Mouse (Mus musculus): Measurements from ENCODE around the gene Zfp410. TPM values are rescaled to one million over a fixed set of nuclear protein-coding genes. Genes with fewer than 3 reads are reported as not detected.

Gene Zfp410
- 10 to 100 TPM; 35.4 to 35.8 TPM for total RNA-seq (2021)
- long read RNA-seq, experiment 1, transcript Zfp410-201 (12 exons, 2,597 nt): major isoform, 19 of 43 reads
- long read RNA-seq, experiment 1, partial matches to known transcripts: 2 of 43 reads
- long read RNA-seq, experiment 1, other reads (novel, unspliced or antisense): 20 of 43 reads
- long read RNA-seq, experiment 2, transcript Zfp410-201 (12 exons, 2,597 nt): major isoform, 25 of 45 reads
- long read RNA-seq, experiment 2, partial matches to known transcripts: 2 of 45 reads
- long read RNA-seq, experiment 2, other reads (novel, unspliced or antisense): 16 of 45 reads

DNA sequence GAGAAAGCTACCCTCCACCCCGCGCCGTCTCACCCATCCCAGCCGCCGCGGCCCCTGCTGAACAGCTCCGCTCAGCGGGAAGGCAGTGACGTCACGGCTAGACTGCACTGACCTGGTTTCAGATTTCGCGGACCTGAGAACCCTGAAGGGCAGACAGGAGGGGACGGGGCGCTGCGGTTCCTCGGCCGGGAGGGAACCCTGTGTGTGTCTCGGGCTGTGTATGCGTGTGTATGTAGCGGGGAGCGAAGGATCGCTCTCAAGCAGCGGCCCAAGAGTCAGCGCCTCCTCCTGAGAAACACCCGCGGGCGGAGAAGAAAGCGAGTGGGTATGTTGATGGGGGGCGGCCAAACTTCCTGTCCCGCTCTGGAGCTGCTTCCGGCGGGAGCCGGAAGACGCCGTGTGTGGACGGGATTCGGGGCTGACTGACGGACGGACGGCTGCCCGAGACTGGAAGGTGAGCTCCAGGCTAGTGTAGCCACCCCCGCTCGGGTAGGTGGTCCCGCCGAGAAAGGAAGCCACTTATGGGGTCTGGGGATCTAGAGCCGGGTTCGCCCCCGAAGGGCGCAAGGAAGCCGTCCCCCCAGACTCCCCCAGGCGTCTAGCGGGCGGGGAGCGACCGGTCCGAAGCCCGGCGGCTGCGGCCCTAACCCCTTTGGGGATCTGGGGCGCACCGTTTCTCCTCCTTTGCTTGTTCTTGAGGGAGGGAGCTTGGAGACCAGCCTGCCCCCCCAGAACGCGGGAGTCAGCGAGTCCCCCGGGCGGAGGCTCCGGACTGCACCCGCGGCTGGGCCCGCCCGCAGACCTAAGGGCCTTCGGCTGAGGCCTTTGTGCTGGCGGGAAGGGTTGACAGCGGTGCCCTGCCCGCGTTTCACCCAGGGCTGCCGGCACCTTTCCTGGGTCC lies at the start of gene Zfp410:
Gene Zfp410, plus strand, starts transcription at position 132 of the 901 bp plus-strand sequence.
- peak; percentile 67 to 82 for DNase-seq (ENCODE audit: low spot score in 2 of 2)
- intact Hi-C loops (cut with DNase I): no loop called here

DNA sequence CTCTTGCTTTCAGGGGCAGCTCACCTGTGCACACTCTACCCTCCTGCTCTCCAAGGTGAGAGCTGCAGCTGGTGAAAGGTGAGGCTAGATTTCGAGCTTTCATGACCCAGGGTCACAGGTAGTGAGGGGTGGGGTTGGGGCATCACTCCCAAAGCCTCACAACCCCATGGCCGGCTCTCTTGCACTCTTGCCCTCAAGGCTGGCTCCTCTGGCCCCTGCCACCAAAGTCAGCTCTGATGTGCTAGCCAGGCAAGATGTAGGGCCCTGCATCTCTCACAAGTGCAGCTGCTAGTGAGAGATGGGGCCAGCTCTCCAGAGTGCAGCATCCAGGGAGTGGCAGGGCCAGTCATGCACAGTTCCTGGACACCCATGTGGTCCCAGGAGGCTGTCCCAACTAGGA lies 49.4 kb upstream of the Zfp410 start:
- intact Hi-C loops (cut with DNase I): no loop called here
- no peak for DNase-seq (ENCODE audit: low spot score in 2 of 2)

DNA sequence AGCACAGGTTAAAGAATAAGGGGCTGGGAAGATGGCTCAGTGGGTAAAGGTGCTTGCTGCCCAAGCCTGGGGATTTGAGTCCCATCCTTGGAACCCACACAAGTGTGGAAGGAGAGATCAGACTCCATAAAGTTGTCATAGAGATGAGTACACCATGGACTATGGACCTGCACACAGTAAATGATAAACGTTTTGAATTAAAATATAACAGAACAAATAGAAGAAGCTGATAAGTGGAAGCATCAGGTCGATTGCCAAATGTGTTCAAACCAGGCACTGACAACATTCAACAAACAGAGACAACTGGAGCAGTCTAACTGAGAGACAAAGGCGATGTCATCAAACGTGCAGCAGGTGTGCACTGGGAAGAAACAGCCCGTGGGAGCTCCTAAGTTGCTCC lies 43.3 kb upstream of the Zfp410 start:
- intact Hi-C loops (cut with DNase I): no loop called here
- no peak for DNase-seq (ENCODE audit: low spot score in 2 of 2)

DNA sequence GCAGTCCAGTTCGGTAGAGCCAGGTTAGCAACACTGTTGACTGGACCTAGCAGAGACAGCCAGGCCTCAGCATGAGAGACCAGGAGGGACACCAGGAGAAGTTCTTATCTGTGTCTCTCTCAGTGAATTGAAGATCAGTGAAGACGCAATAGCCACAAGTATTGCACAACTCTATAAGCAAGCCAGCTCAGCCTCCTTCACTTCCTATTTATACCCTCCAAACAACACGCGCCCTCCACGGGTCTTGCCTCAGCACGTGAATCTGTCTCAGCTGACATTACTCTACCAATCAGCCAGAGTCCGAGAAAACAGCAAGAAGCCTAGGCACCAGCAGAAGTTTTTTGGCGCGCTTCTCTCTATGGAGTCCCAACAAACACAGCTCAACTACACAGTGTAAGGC lies 41.4 kb upstream of the Zfp410 start:
- intact Hi-C loops (cut with DNase I): no loop called here
- DNase-seq (ENCODE audit: low spot score in 2 of 2): no peak

DNA sequence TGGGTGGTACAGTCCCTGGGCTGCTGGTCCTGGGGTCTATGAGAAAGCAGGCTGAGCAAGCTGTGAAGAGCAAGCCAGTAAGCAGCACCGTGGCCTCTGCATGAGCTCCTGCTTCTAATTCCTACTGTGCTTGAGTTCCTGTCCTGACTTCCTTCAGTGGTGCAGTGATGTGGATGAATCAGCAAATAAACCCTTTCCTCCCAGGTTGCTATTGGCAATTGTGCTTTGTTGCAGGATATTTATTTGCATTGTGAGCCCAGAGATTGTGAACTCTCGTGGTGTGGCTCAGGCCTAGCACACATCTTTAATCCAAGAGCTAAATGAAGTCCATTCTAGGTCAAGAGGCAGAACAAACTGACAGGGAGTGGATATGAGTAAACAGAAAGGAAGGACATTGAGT lies 40.4 kb upstream of the Zfp410 start:
- intact Hi-C loops (cut with DNase I): no loop called here
- no peak for DNase-seq (ENCODE audit: low spot score in 2 of 2)

DNA sequence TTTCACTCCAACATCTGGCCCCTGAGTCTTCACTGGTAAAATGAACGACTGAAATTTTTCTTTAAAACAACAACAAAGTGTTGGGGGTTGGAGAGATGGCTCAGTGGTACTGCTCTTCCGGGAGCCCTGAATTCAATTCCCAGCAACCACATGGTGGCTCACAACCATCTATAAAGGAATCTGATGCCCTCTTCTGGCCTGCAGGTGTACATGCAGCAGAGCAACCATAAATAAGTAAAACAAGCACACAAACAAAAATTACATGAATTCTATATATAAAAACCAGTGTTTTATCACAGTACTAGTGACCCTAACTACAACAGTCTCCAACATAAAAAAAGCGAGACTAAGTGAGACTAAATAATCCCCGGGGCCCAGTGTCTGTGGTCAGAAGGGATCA lies 39.9 kb upstream of the Zfp410 start:
- DNase-seq (ENCODE audit: low spot score in 2 of 2): no peak
- intact Hi-C loops (cut with DNase I): no loop called here

DNA sequence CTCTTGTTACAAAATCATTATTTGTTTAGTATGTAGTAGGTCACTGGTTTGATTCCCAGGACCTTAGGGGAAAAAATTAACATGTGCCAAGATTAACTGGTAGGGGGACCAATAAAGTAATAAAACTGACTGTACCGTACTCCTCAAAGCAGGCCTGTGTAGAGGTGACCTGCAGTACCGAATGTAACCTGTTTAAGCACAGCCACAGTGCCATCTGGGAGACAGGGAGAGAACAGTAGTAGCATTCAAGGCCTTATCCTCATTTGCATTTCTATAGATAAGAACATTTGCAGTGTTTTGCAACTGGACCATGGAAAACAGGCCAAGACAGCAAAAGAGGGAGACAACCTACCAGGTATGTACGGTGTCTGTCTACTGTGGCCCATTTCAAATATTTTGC lies 38.8 kb upstream of the Zfp410 start:
- no peak for DNase-seq (ENCODE audit: low spot score in 2 of 2)
- intact Hi-C loops (cut with DNase I): no loop called here

DNA sequence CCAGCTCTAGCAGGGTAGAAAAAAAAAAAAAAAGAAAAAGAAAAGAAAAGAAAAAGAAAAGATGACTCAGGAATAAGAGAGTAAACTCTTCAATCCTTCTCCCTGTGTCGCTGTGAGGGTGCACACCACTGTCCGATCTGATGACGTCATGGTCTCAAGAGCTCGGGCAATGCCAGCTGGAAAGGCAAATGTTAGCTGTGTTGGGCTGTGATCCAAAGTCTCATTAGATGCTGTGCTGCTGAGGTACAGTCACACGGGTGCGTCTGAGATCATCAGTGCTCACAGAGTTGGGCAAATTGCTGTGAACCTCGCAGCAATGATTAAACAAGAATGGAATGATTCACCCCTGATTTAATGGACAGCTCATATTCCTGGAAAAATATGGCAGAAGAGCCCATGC lies 37.8 kb upstream of the Zfp410 start:
- intact Hi-C loops (cut with DNase I): no loop called here
- DNase-seq (ENCODE audit: low spot score in 2 of 2): peak; percentile 9 to 18

DNA sequence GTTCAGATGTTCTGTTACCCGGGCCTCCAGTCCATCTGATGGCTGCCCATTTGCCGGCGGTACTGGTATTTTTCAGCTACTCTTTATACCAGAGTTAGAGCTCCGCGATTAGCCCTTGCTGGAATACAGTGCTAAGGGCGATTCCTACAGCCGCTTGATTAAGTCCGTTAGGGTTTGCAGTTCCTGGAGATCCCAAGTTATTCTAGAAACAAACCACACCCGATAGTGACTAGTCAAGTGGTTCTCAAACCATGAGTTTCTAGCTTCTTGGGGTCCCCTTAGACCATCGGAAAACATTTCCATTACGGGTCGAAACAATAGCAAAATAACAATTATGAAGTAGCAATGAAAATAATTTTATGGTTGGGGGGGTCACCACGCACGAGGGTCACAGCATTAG lies 32.3 kb upstream of the Zfp410 start:
- DNase-seq (ENCODE audit: low spot score in 2 of 2): no peak
- intact Hi-C loops (cut with DNase I): no loop called here

DNA sequence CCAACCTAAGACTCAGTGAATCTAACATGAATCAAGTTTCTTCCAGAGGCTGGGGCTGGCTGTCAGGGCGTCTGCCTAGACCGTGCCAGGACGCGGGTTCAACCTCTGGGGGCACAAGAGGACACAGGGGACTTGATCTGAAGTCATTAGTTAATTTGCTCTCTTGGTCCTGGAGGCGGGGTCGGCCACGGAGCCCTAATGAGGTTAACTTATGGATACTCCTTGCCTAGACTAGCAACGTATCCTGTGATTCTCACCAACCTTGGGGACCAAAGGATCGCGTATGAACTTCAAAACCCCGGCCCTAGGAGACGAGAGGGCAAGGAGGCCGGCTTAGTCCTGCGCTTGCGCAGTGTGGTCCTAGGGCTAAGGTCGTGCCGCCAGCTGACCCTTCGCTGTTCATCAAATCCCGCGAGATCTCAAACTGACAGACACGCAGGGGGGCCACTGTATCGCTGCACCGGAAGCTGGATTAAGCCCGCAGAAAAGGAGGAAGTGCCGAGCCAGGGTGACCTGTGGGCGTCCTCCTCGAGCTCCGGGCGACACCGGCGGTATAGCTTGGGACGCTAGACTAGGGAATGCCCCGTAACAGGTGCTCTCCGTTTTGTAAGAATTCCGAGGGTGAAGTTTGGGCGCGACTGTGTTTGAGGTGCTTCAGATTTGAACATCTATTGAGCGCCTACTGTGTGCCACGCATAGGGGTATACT lies 31.6 kb upstream of the Zfp410 start, which contains the start of gene Ptgr2:
Gene Ptgr2, plus strand, starts transcription at position 348 of the 708 bp plus-strand sequence.
- peak; percentile 87 to 96 for DNase-seq (ENCODE audit: low spot score in 2 of 2)
- intact Hi-C loops (cut with DNase I): no loop called here

DNA sequence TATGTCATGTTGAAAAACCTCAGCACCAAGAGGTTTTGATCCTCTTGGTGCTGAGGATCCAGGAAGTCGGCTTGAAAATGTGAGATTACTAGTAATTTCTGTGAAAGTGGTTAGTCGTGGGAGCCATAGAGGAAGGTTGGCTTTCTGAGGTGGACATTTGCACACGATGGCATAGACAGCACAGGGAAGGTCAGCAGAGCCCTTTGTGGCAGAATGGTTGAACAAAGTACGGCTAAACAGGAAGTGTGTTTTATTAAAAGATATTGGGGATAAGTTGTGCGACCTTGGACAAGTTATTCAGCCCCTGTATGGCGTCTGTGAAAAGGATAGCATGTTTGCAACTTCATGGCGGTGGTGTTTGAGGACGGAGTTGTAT lies 31.1 kb upstream of the Zfp410 start:
- intact Hi-C loops (cut with DNase I): no loop called here
- DNase-seq (ENCODE audit: low spot score in 2 of 2): no peak

DNA sequence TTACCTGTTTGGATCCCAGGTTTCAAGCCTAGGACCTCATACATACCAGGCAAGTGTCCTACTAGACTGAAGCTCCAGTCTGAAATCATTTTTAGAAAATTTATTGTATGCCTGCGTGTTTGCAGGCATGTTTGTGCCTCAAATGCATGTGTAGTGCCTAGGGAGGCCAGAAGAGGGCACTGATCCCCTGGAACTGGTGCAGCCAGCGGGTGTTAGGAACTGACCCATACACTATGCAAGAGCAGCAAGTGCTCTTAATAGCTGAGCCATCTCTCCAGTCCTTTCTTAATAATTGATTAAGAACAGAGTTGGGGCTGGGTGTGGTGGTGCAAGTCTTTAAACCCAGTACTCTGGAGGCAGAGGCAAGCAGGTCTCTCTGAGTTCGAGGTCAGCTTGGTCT lies 28.2 kb upstream of the Zfp410 start:
- intact Hi-C loops (cut with DNase I): no loop called here
- DNase-seq (ENCODE audit: low spot score in 2 of 2): peak; percentile 20 to 26

DNA sequence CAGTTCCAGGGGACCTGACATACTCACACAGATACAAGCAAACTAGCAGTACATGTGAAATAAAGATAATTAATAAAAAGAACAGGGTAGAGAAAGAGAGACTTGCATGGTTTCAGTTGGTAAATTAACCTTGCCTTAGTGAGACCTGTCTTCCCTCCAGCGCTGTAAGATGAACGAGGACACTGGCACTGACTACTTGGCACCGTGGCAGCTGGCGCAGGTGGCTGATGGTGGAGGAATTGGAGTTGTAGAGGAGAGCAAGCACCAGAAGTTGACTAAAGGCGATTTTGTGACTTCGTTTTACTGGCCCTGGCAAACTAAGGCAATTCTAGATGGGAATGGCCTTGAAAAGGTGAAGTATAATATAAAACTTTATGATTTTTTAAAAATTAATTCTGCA lies 18.8 kb upstream of the Zfp410 start:
- intact Hi-C loops (cut with DNase I): no loop called here

DNA sequence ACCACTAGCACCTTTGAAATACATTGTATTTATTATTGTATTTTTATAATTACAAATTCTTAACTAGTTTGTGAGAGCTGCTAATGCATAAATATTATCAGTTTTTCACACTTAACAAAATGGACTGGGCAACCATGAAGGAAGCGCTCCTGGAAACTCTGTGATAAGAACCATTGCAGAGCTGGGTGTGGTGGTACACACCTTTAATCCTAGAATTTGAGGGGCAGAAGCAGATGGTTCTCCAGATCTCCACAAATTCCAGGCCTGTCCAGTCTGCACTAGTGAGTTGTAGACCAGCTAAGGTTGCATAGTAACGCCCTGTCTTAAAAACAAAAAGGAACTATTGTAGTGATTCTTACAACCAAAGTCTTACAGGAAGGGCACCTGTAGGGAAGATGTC lies 17.4 kb upstream of the Zfp410 start:
- intact Hi-C loops (cut with DNase I): no loop called here
- no peak for DNase-seq (ENCODE audit: low spot score in 2 of 2)

More for the DNA sequence above, 18.8 kb upstream of the Zfp410 start:
- no peak for DNase-seq (ENCODE audit: low spot score in 2 of 2)

DNA sequence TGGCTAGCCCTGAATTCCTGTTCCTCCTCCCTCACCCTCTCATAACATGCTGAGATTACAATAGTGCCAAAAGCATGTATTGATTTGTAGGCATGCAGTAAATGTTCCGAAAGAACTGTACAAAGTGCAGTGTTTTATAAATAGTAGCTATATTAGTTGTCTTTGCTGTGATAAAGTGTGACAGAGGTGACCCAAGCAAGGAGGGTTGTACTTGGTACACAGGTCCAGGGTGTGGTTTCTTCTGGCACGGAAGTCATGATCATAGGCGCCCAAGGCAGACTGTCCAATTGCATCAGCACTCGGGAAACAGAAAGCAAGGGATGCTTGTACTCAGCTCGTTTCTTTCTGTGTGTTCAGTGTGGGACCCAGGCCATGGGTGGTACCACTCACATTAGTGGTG lies 12.6 kb upstream of the Zfp410 start:
- intact Hi-C loops (cut with DNase I): no loop called here
- DNase-seq (ENCODE audit: low spot score in 2 of 2): no peak

DNA sequence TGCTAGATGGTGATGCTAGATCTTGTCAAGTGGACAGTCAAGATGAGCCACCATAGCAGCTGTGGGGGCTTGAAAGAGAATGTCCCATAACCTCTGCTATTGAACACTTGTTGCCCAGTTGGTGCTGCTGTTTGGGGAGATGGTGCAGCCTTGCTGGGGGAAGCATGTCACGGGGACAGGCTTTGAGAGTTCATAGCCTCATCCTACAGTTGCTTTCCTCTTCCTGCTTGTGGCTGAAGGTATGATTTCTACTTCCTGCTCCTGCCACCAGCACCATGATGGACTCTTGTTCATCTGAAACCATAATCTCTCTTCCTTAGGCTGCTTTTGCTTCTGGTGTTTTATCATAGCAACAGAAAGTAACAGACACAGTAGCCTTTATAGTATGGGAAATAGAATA lies 12.1 kb upstream of the Zfp410 start:
- no peak for DNase-seq (ENCODE audit: low spot score in 2 of 2)
- intact Hi-C loops (cut with DNase I): no loop called here

DNA sequence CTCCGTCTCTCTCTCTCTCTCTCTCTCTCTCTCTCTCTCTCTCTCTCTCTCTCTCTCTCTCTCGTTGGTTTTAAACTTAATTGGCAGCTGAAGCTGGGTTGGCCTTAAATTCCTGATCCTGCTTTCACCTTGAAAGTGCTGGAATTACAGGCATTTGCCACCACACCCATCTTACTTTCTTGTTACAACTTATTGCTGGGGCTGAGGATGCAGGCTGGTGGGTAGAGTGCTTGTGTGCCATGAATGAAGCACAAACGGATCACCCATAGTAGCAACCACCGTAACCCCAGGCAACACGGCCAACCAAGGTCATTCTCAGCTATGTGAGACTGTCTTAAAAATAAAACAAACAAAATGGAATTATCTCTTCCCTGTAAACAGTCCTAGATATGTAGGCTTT lies 5.3 kb upstream of the Zfp410 start:
- no peak for DNase-seq (ENCODE audit: low spot score in 2 of 2)
- intact Hi-C loops (cut with DNase I): no loop called here

DNA sequence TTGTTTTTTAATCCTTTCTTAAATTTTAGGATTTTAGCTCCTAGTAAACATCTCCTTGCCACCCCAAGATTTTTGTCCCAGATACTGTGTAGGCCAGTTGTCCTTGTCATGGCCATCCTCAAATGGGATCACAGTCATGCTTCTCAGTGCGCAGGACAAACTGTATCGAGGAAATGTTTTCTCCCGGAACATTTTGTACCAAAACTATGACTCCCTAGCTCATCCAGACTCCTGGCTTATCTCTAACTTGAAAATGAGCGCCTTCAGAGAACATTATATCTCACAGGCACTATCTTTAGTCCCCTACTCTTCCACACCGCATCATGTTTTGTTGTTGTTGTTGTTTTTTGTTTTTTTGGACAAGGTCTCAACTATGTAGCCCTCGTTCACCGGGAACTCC lies 646 bp upstream of the Zfp410 start:
- intact Hi-C loops (cut with DNase I): no loop called here
- no peak for DNase-seq (ENCODE audit: low spot score in 2 of 2)

DNA sequence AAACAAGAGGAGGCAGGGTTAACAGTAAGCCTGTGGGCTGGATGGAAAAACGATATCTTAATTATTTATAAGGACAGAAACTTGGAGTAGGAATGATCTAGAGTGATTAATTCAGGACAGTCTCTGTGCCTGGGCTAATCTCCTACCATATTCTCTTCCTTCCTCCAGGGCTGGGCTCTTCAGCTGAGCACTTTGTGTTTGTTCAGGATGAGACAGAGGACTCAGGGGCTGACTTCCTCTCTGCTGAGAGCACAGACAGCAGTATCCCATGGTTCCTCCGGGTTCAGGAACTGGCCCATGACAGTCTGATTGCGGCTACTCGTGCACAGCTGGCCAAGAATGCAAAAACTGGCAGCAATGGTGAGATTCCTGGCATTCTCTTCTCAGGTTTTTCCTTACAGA lies 10.5 kb downstream of the Zfp410 start:
- intact Hi-C loops (cut with DNase I): no loop called here
- DNase-seq (ENCODE audit: low spot score in 2 of 2): no peak

DNA sequence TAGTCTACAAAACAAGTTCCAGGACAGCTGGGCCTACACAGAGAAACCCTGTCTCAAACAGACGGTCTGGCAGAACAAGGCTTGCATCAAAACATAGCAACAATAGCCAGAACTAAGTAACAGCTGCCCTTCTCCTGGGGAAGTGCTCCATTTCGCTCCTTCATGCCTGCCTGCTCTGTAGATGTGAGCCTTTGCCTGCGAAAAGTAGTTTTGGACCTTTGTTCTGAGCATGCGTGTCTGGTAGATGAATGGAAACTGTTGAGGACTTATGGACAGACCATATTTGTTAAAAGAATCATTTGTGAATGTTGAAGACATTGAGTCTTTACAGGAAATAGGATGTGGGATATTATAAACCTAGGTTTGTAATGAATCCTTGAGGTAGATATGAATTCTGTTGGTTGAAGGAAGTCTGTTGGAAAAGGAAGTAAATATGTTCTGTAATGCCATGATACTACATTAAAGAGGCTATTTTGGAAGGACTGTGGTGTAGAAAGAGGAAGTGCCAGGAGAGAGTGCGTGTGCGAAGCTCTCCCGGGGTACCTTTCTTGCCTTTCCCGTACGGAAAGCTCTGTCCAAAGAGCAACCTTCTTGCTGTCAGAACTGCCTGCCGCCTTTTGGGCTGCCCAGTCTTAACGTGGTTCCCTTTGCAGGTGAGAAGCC lies 20.4 kb downstream of the Zfp410 start:
- intact Hi-C loops (cut with DNase I): no loop called here
- DNase-seq (ENCODE audit: low spot score in 2 of 2): no peak

Data from left cerebral cortex, postnatal 14 days (tissue).